Mouse (Mus musculus) thymus, adult 2 months (tissue): ENCODE data around the gene Foxk1.

Experiments used
- CTCF ChIP-seq: fragments of 200-500 bp; IDR thresholded peaks from 2 replicates; pipeline ENCODE4 v1.5.1; 2012; ENCODE audit warnings: mild to moderate bottlenecking, control low read depth, low read length, moderate library complexity, borderline replicate concordance; ENCODE audit not compliant: control insufficient read depth, poor library complexity, insufficient read depth; ENCODE audit errors: extremely low read depth
- POLR2A ChIP-seq: fragments of 200-500 bp; IDR thresholded peaks from 2 replicates; pipeline ENCODE4 v1.6.1; 2012; ENCODE audit warnings: mild to moderate bottlenecking, low read length, control low read depth, moderate library complexity; ENCODE audit not compliant: control insufficient read depth, poor library complexity, insufficient read depth; ENCODE audit errors: extremely low read depth

DNA sequence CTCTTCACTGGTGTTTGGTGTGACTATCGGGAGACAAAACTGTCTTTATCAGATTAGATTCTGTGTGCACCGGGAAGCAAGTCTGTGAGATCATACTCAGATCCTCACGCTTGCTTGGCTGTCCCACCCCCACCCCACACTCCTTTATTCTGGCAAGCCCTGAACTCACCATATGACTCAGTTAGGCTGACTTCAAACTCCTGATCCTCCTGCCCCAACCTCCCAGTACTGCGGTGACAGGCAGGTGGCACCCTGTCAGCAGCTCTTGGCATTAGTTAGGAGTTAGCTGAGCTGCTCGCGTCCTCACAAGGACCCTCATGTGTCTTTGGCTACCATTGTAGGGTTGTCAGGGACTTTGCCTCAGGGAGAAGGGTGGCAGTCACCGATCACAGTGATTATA, 6.1 kb downstream of the Foxk1 start:
- TF ChIP-seq POLR2A (no peak), CTCF (no peak)
